Mouse (Mus musculus): Measurements from ENCODE around the gene Higd1a. TPM values are rescaled to one million over a fixed set of nuclear protein-coding genes. Genes with fewer than 3 reads are reported as not detected.

The Higd1a gene
- 100 to 1,000 TPM in 1 of 2 experiments, 10 to 100 TPM in 1; 96.5 to 107 TPM for total RNA-seq (2021)
- long read RNA-seq, experiment 1, transcript Higd1a-201 (4 exons, 2,232 nt) = major isoform, 218 of 259 reads
- long read RNA-seq, experiment 1, transcript Higd1a-205 (3 exons, 1,980 nt) = minor isoform, 17 of 259 reads
- long read RNA-seq, experiment 1, partial matches to known transcripts = 7 of 259 reads
- long read RNA-seq, experiment 1, other reads (novel, unspliced or antisense) = 17 of 259 reads
- long read RNA-seq, experiment 2, transcript Higd1a-201 (4 exons, 2,232 nt) = major isoform, 159 of 182 reads
- long read RNA-seq, experiment 2, transcript Higd1a-205 (3 exons, 1,980 nt) = minor isoform, 7 of 182 reads
- long read RNA-seq, experiment 2, partial matches to known transcripts = 5 of 182 reads
- long read RNA-seq, experiment 2, other reads (novel, unspliced or antisense) = 11 of 182 reads

- no peak for DNase-seq (ENCODE audit: low spot score in 2 of 2)
These were observed at the start of gene Higd1a for GRCm38 (mm10) chr9:121858153-121858488. Higd1a (minus strand) TSS chr9:121858362.

- no peak for DNase-seq (ENCODE audit: low spot score in 2 of 2)
These were observed 49.4 kb upstream of the Higd1a start for GRCm38 (mm10) chr9:121907356-121908070.

GRCm38 (mm10) chr9:121906456-121906855 is 48.3 kb upstream of the Higd1a start:
- no peak for DNase-seq (ENCODE audit: low spot score in 2 of 2)

- peak in 1 of 2 experiments; percentile 59 for DNase-seq (ENCODE audit: low spot score in 2 of 2)
These were observed 47.5 kb upstream of the Higd1a start for GRCm38 (mm10) chr9:121905556-121906185.

GRCm38 (mm10) chr9:121904946-121905345 is 46.8 kb upstream of the Higd1a start:
- no peak for DNase-seq (ENCODE audit: low spot score in 2 of 2)

GRCm38 (mm10) chr9:121904319-121904718 is 46.2 kb upstream of the Higd1a start:
- no peak for DNase-seq (ENCODE audit: low spot score in 2 of 2)

- DNase-seq (ENCODE audit: low spot score in 2 of 2) = no peak
These were observed 45.5 kb upstream of the Higd1a start for GRCm38 (mm10) chr9:121903476-121904305.

GRCm38 (mm10) chr9:121901710-121902700 is 43.8 kb upstream of the Higd1a start:
- no peak for DNase-seq (ENCODE audit: low spot score in 2 of 2)

- DNase-seq (ENCODE audit: low spot score in 2 of 2) = no peak
These were observed 42.2 kb upstream of the Higd1a start for GRCm38 (mm10) chr9:121900282-121900855.

- DNase-seq (ENCODE audit: low spot score in 2 of 2) = no peak
These were observed 41.1 kb upstream of the Higd1a start for GRCm38 (mm10) chr9:121899306-121899705.

- DNase-seq (ENCODE audit: low spot score in 2 of 2) = no peak
These were observed 40.1 kb upstream of the Higd1a start, which contains the start of gene Ackr2 for GRCm38 (mm10) chr9:121898245-121898644. Ackr2 (plus strand) TSS chr9:121898355.

GRCm38 (mm10) chr9:121896820-121897219 is 38.7 kb upstream of the Higd1a start:
- no peak for DNase-seq (ENCODE audit: low spot score in 2 of 2)

- no peak for DNase-seq (ENCODE audit: low spot score in 2 of 2)
These were observed 37.3 kb upstream of the Higd1a start for GRCm38 (mm10) chr9:121895392-121895993.

GRCm38 (mm10) chr9:121894447-121894846 is 36.3 kb upstream of the Higd1a start:
- no peak for DNase-seq (ENCODE audit: low spot score in 2 of 2)

GRCm38 (mm10) chr9:121892057-121892687 is 34.0 kb upstream of the Higd1a start:
- no peak for DNase-seq (ENCODE audit: low spot score in 2 of 2)

- no peak for DNase-seq (ENCODE audit: low spot score in 2 of 2)
These were observed 33.1 kb upstream of the Higd1a start for GRCm38 (mm10) chr9:121891301-121891700.

GRCm38 (mm10) chr9:121890441-121890941 is 32.3 kb upstream of the Higd1a start:
- DNase-seq (ENCODE audit: low spot score in 2 of 2) = peak; percentile 59 to 72

- DNase-seq (ENCODE audit: low spot score in 2 of 2) = no peak
These were observed 31.8 kb upstream of the Higd1a start for GRCm38 (mm10) chr9:121889927-121890440.

All from left cerebral cortex, adult 18-20 months (tissue).